Mouse (Mus musculus): Measurements from ENCODE around the gene Ube4a. TPM values are rescaled to one million over a fixed set of nuclear protein-coding genes. Genes with fewer than 3 reads are reported as not detected.
A peak's percentile ranks its signal among the peaks of the same experiment; 100 is the strongest.

The Ube4a gene
- 48.3 and 52.8 TPM in 2 replicates for polyA plus RNA-seq (2014; fragmentation: Nextera tagmentation; extraction: Ambion mirVana)

- peak within 1 kb of the TSS; percentile 80 for H3K9ac ChIP-seq (replicated peaks; ENCODE audit: low read depth, low read length)
- peaks cover 10% of the 10 kb centered on the region for H3K4me1 ChIP-seq (ENCODE audit: control insufficient read depth, insufficient read depth, low read length)
- no peaks in the 10 kb centered on the region for H3K27me3 ChIP-seq (ENCODE audit: control insufficient read depth, insufficient read depth, low read length)
- peak within 1 kb of the TSS; percentile 30 for H3K27ac ChIP-seq (ENCODE audit: low read depth, low read length)
- H3K4me3 ChIP-seq (ENCODE audit: low read depth, low read length) = peak within 1 kb of the TSS; percentile 87
- peaks cover 7% of the 10 kb centered on the region; the same call in 1 of the 2 replicates for H3K36me3 ChIP-seq (ENCODE audit: control insufficient read depth, insufficient read depth, low read length)
- no peaks in the 10 kb centered on the region for H3K9me3 ChIP-seq (ENCODE audit: control insufficient read depth, low read length)
- peak; percentile 94 for ATAC-seq (ENCODE audit: low read depth)
- H3K4me2 ChIP-seq (ENCODE audit: low read depth, low read length) = peak within 1 kb of the TSS; percentile 78
- under 1% methylated on average over 39 of the region's 39 CpGs for WGBS
Measured at GRCm38 (mm10) chr9:44965126-44965832, at the start of gene Ube4a. Ube4a (minus strand) TSS chr9:44965600.

DNA sequence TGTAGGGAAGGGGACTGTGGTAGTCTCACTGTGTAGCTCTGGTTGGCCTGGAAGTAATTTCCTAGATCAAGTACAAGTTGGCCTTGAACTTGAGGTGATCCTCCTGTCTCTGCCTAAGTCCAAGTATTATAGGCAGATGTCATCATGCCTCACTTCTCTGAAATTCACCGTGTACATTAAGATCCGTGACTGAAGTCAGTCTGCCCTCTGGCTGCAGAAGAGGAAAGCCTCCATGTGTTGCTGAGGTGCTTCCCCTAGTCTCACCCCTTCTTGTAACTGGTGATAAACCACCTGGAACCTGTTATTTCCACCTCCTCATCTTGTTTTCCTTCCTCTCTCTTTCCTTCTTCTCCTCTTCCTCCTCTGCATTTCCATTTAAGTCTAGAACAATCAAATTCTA is 49.5 kb upstream of the Ube4a start:
- Histone ChIP-seq H3K36me3 (ENCODE audit: control insufficient read depth, insufficient read depth, low read length) (no peaks in the 10 kb centered on the region), H3K4me3 (ENCODE audit: low read depth, low read length) (no peak overlapping the region), H3K4me2 (ENCODE audit: low read depth, low read length) (no peak overlapping the region), H3K27me3 (ENCODE audit: control insufficient read depth, insufficient read depth, low read length) (no peaks in the 10 kb centered on the region), H3K9ac (replicated peaks; ENCODE audit: low read depth, low read length) (no peak overlapping the region), H3K9me3 (ENCODE audit: control insufficient read depth, low read length) (no peaks in the 10 kb centered on the region), H3K4me1 (ENCODE audit: control insufficient read depth, insufficient read depth, low read length) (no peaks in the 10 kb centered on the region), H3K27ac (ENCODE audit: low read depth, low read length) (no peak overlapping the region)
- ATAC-seq (ENCODE audit: low read depth) = no peak
- 51% methylated on average over 2 of the region's 2 CpGs for WGBS

DNA sequence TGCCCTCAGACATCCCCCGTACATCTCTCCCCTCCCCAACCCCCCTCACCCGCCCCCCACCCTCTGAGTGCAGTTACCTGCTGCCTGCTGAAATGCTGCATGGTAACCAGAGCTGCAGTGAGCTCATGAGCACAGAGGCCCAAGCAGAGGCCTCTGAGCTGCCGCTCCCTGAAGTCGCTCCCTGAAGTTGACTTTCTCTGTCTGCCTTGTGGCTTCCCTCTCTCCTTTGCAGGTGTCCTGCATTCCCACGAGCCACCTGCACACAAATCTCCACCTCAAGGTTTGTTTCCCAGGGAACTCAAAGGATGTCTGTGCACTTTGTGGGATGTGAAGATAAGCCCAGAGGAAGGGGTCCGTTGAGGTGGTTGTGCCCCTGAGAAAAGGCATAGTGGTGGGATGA is 45.9 kb upstream of the Ube4a start:
- ATAC-seq (ENCODE audit: low read depth) = no peak
- H3K4me3 ChIP-seq (ENCODE audit: low read depth, low read length) = no peak overlapping the region
- H3K4me1 ChIP-seq (ENCODE audit: control insufficient read depth, insufficient read depth, low read length) = no peaks in the 10 kb centered on the region
- H3K27ac ChIP-seq (ENCODE audit: low read depth, low read length) = no peak overlapping the region
- H3K27me3 ChIP-seq (ENCODE audit: control insufficient read depth, insufficient read depth, low read length) = no peaks in the 10 kb centered on the region
- no peaks in the 10 kb centered on the region for H3K36me3 ChIP-seq (ENCODE audit: control insufficient read depth, insufficient read depth, low read length)
- WGBS = 46% methylated on average over 6 of the region's 6 CpGs
- H3K9me3 ChIP-seq (ENCODE audit: control insufficient read depth, low read length) = no peaks in the 10 kb centered on the region
- no peak overlapping the region for H3K4me2 ChIP-seq (ENCODE audit: low read depth, low read length)
- H3K9ac ChIP-seq (replicated peaks; ENCODE audit: low read depth, low read length) = no peak overlapping the region

DNA sequence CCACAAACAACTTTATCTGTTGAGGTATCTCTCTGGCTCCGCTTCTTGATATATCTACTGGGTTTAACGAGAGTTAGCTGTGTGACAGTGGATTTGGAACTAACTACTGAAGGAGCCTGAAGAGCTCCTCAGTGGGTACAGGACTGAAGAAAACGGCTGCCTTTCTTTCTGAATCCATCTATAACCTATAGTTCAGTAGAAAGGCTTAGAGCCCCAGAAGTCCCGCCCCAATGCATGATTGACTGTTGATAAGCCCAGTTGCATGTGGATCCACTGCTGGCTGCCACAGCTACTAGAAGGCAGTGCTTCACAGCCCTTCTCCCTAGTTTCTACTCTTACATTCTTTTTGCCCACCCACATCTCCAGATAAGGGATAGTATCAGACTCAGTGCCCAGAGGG is 45.1 kb upstream of the Ube4a start:
- H3K27me3 ChIP-seq (ENCODE audit: control insufficient read depth, insufficient read depth, low read length) = no peaks in the 10 kb centered on the region
- no peaks in the 10 kb centered on the region for H3K9me3 ChIP-seq (ENCODE audit: control insufficient read depth, low read length)
- H3K27ac ChIP-seq (ENCODE audit: low read depth, low read length) = no peak overlapping the region
- H3K4me1 ChIP-seq (ENCODE audit: control insufficient read depth, insufficient read depth, low read length) = no peaks in the 10 kb centered on the region
- H3K4me2 ChIP-seq (ENCODE audit: low read depth, low read length) = no peak overlapping the region
- 85% methylated on average over 4 of the region's 4 CpGs for WGBS
- no peaks in the 10 kb centered on the region for H3K36me3 ChIP-seq (ENCODE audit: control insufficient read depth, insufficient read depth, low read length)
- no peak overlapping the region for H3K9ac ChIP-seq (replicated peaks; ENCODE audit: low read depth, low read length)
- ATAC-seq (ENCODE audit: low read depth) = no peak
- no peak overlapping the region for H3K4me3 ChIP-seq (ENCODE audit: low read depth, low read length)

DNA sequence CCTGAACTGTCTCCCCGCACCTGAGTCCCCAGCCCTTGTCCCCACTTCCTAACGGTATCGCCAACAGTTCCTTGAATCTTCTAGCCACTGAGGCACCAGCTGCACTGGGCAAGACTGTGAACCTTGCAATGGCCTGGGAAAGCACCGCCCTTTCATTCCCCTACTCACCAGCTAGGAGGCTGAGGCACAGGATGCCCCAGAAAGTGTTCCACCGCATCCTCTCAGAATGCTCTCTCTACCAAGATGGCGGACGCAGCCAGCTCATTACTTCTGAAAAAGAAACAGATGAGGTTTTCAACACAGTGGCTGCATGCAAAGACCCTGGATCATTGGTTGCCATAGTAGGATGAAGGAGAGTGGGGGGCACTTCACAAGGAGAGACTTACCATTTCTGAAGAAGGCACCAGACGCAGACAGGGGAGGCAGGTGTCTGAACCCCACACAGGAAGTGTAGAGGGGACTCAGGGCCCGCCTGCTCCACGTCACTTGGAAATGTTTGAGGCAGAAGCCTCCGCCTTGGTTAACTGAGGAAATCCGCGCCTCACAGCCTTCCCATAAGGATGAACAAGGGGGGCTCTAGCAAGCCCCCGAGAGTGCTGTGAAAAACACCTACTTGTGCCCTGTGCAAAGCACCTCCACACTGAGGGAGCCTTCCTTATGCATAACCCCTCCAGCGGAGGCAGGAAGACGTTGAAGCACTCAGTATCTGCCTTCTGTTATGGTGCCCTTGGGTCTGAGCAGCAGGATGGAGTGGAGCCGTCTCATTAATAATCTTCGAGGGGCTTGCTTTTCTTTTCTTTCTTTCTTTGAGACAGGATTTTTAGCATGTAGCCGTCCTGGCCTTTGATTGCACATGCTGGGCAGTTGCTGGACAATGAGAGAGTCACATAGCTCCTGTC is 44.0 kb upstream of the Ube4a start, which contains the start of gene Cd3e:
TSS of gene Cd3e (minus strand) at position 448 of the 899 bp plus-strand sequence.
- Histone ChIP-seq H3K36me3 (ENCODE audit: control insufficient read depth, insufficient read depth, low read length) (no peaks in the 10 kb centered on the region), H3K27me3 (ENCODE audit: control insufficient read depth, insufficient read depth, low read length) (no peaks in the 10 kb centered on the region), H3K4me3 (ENCODE audit: low read depth, low read length) (no peak within 1 kb of the TSS), H3K4me1 (ENCODE audit: control insufficient read depth, insufficient read depth, low read length) (no peaks in the 10 kb centered on the region), H3K4me2 (ENCODE audit: low read depth, low read length) (no peak within 1 kb of the TSS), H3K27ac (ENCODE audit: low read depth, low read length) (no peak within 1 kb of the TSS), H3K9me3 (ENCODE audit: control insufficient read depth, low read length) (no peaks in the 10 kb centered on the region), H3K9ac (replicated peaks; ENCODE audit: low read depth, low read length) (no peak within 1 kb of the TSS)
- 81% methylated on average over 19 of the region's 19 CpGs for WGBS
- no peak for ATAC-seq (ENCODE audit: low read depth)

DNA sequence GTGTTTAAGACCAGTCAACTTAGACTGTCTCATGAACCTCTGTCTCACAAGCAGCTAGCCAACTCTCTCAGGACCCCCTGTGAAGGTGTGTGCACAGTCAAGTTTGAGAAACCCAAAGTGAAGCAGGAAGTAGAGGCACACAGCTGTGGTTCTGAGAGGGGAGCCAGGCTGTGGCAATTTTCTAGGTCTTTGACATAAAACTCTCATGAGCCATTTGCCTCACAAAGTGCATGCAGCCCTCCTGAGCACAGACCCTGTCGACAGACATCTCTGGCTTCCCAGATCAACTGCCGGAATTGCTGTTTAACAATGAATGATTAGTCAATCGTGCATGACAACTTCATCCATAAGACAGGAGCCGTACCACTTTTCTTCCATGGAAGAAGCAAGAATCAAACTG is 42.9 kb upstream of the Ube4a start:
- Histone ChIP-seq H3K9ac (replicated peaks; ENCODE audit: low read depth, low read length) (no peak overlapping the region), H3K4me2 (ENCODE audit: low read depth, low read length) (no peak overlapping the region), H3K4me3 (ENCODE audit: low read depth, low read length) (no peak overlapping the region), H3K9me3 (ENCODE audit: control insufficient read depth, low read length) (no peaks in the 10 kb centered on the region), H3K36me3 (ENCODE audit: control insufficient read depth, insufficient read depth, low read length) (no peaks in the 10 kb centered on the region), H3K27ac (ENCODE audit: low read depth, low read length) (no peak overlapping the region), H3K27me3 (ENCODE audit: control insufficient read depth, insufficient read depth, low read length) (no peaks in the 10 kb centered on the region), H3K4me1 (ENCODE audit: control insufficient read depth, insufficient read depth, low read length) (no peaks in the 10 kb centered on the region)
- no peak for ATAC-seq (ENCODE audit: low read depth)
- 89% methylated on average over 4 of the region's 4 CpGs for WGBS

DNA sequence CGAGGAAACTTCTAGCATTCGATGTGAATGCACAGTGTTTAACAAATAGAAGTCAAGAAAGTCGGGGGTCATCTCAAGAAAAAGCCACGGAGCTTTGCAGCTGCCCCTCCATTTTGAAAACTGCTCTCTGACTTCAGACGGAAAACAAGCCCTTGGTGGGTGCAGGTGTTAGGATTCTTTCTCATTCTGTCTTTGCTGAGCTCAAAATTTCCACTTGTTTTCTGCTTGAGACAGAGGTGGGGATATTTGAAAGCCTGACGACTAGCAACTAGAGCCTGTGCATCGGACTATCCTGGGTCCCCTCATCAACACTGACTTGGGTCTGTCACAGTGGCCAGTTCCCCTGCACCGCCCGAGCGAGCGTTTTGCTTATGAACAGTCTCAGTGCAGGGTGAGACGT is 42.0 kb upstream of the Ube4a start:
- Histone ChIP-seq H3K36me3 (ENCODE audit: control insufficient read depth, insufficient read depth, low read length) (no peaks in the 10 kb centered on the region), H3K4me1 (ENCODE audit: control insufficient read depth, insufficient read depth, low read length) (no peaks in the 10 kb centered on the region), H3K27ac (ENCODE audit: low read depth, low read length) (no peak overlapping the region), H3K4me2 (ENCODE audit: low read depth, low read length) (no peak overlapping the region), H3K27me3 (ENCODE audit: control insufficient read depth, insufficient read depth, low read length) (no peaks in the 10 kb centered on the region), H3K9me3 (ENCODE audit: control insufficient read depth, low read length) (no peaks in the 10 kb centered on the region), H3K9ac (replicated peaks; ENCODE audit: low read depth, low read length) (no peak overlapping the region), H3K4me3 (ENCODE audit: low read depth, low read length) (no peak overlapping the region)
- WGBS = 83% methylated on average over 12 of the region's 12 CpGs
- no peak for ATAC-seq (ENCODE audit: low read depth)

GRCm38 (mm10) chr9:45000249-45000648 is 34.8 kb upstream of the Ube4a start:
- 86% methylated on average over 3 of the region's 3 CpGs for WGBS
- Histone ChIP-seq H3K27ac (ENCODE audit: low read depth, low read length) (no peak overlapping the region), H3K9me3 (ENCODE audit: control insufficient read depth, low read length) (no peaks in the 10 kb centered on the region), H3K27me3 (ENCODE audit: control insufficient read depth, insufficient read depth, low read length) (no peaks in the 10 kb centered on the region), H3K4me1 (ENCODE audit: control insufficient read depth, insufficient read depth, low read length) (no peaks in the 10 kb centered on the region), H3K9ac (replicated peaks; ENCODE audit: low read depth, low read length) (no peak overlapping the region), H3K36me3 (ENCODE audit: control insufficient read depth, insufficient read depth, low read length) (no peaks in the 10 kb centered on the region), H3K4me2 (ENCODE audit: low read depth, low read length) (no peak overlapping the region), H3K4me3 (ENCODE audit: low read depth, low read length) (no peak overlapping the region)
- ATAC-seq (ENCODE audit: low read depth) = no peak

GRCm38 (mm10) chr9:44999776-45000175 is 34.4 kb upstream of the Ube4a start:
- WGBS = 71% methylated on average over 5 of the region's 5 CpGs
- ATAC-seq (ENCODE audit: low read depth) = no peak

More at GRCm38 (mm10) chr9:44999776-45000175, 34.4 kb upstream of the Ube4a start:
- Histone ChIP-seq H3K4me2 (ENCODE audit: low read depth, low read length) (no peak overlapping the region), H3K4me3 (ENCODE audit: low read depth, low read length) (no peak overlapping the region), H3K36me3 (ENCODE audit: control insufficient read depth, insufficient read depth, low read length) (no peaks in the 10 kb centered on the region), H3K9ac (replicated peaks; ENCODE audit: low read depth, low read length) (no peak overlapping the region), H3K9me3 (ENCODE audit: control insufficient read depth, low read length) (no peaks in the 10 kb centered on the region), H3K4me1 (ENCODE audit: control insufficient read depth, insufficient read depth, low read length) (no peaks in the 10 kb centered on the region), H3K27ac (ENCODE audit: low read depth, low read length) (no peak overlapping the region), H3K27me3 (ENCODE audit: control insufficient read depth, insufficient read depth, low read length) (no peaks in the 10 kb centered on the region)

Data from neural tube, embryonic 14.5 days (tissue).